Mouse (Mus musculus) kidney, embryonic 16.5 days (tissue): Measurements from ENCODE around the gene Thra. TPM values are rescaled to one million over a fixed set of nuclear protein-coding genes. Genes with fewer than 3 reads are reported as not detected.

Source experiments
- ATAC-seq: fragments of 200-750 bp; cut with Nextera tagmentation; 2 replicates; pipeline ENCODE4 v1.8.0; 2017; ENCODE audit warnings: moderate TSS enrichment; ENCODE audit not compliant: low FRiP score, low TSS enrichment
- H3K27ac ChIP-seq: fragments of 300-500 bp; sonication (generic); 2 replicates; pipeline ENCODE4 v1.5.1; 2014; ENCODE audit warnings: low read length
- H3K27me3 ChIP-seq: fragments of 300-500 bp; sonication (generic); 2 replicates; pipeline ENCODE4 v1.6.1; 2014; ENCODE audit warnings: low read length, control low read depth, mixed read lengths; ENCODE audit not compliant: insufficient read depth
- H3K36me3 ChIP-seq: fragments of 300-500 bp; sonication (generic); 2 replicates; pipeline ENCODE4 v1.6.1; 2014; ENCODE audit warnings: low read length, control low read depth, mixed read lengths; ENCODE audit not compliant: insufficient read depth
- H3K4me1 ChIP-seq: fragments of 300-500 bp; sonication (generic); 2 replicates; pipeline ENCODE4 v1.6.1; 2014; ENCODE audit warnings: low read length, control low read depth, mixed read lengths; ENCODE audit not compliant: insufficient read depth
- H3K4me2 ChIP-seq: fragments of 300-500 bp; sonication (generic); replicated peaks from 2 replicates; pipeline ENCODE4 v1.6.1; 2014; ENCODE audit warnings: low read depth, low read length
- H3K4me3 ChIP-seq: fragments of 300-500 bp; sonication (generic); 2 replicates; pipeline ENCODE4 v1.5.1; 2014; ENCODE audit warnings: mild to moderate bottlenecking, low read length
- H3K9ac ChIP-seq: fragments of 300-500 bp; sonication (generic); replicated peaks from 2 replicates; pipeline ENCODE4 v1.6.1; 2014; ENCODE audit warnings: low read length
- H3K9me3 ChIP-seq: fragments of 300-500 bp; sonication (generic); 2 replicates; pipeline ENCODE4 v1.6.1; 2016; ENCODE audit warnings: low read length, control low read depth
- WGBS: fragments of 180-500 bp; shearing (Covaris S2); extraction: QIAGEN DNeasy Blood & Tissue Kit; methylation state at CpG from one replicate; pipeline ENCODE4 v1.1.7; 2014; 5-methylcytosine and 5-hydroxymethylcytosine counted together
- polyA plus RNA-seq: library from polyadenylated mRNA; unstranded; fragments of >200 nt; fragmentation: Nextera tagmentation; extraction: Ambion mirVana; gene quantifications from 2 replicates; pipeline ENCODE4 v1.2.1, GENCODE M21; 2015

Thra gene
- polyA plus RNA-seq, 1 experiment from 2014 or later = 24.4 TPM

GRCm38 (mm10) chr11:98701213-98701670, 39.2 kb upstream of the Thra start, which contains the start of gene Csf3:
Csf3 (plus strand) TSS chr11:98701263.
- Histone ChIP-seq H3K4me1 (peaks cover 59% of the 10 kb centered on the region), H3K36me3 (peaks cover 13% of the 10 kb centered on the region; the same call in 1 of the 2 replicates), H3K4me2 (no peak within 1 kb of the TSS), H3K27ac (no peak within 1 kb of the TSS; the same call in 1 of the 2 replicates), H3K4me3 (no peak within 1 kb of the TSS), H3K9ac (0 out of 2 replicates have a peak within 1 kb of the TSS, but pooled peaks have one; percentile 2), H3K27me3 (no peaks in the 10 kb centered on the region), H3K9me3 (no peaks in the 10 kb centered on the region)
- 36% methylated on average over 10 of the region's 10 CpGs for WGBS
- ATAC-seq = no peak

DNA sequence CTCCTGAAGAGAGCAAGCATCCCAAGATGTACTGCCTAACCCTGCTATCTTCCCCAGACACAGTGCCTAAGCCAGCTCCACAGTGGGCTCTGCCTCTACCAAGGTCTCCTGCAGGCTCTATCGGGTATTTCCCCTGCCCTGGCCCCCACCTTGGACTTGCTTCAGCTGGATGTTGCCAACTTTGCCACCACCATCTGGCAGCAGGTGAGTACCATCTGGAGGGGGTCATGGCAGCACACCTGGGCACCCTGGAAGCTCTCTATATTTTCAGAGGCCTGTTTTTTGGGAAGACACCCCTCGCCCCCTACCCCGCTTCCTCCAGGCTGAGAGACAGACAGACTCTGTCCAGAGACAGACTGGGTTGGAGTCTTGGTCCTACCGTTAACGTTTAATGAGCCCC, 38.1 kb upstream of the Thra start:
- ATAC-seq = no peak
- H3K27me3 ChIP-seq = no peaks in the 10 kb centered on the region
- no peak overlapping the region for H3K4me2 ChIP-seq
- peaks cover 70% of the 10 kb centered on the region for H3K4me1 ChIP-seq
- H3K36me3 ChIP-seq = peaks cover 14% of the 10 kb centered on the region; the same call in 1 of the 2 replicates
- no peak overlapping the region for H3K9ac ChIP-seq
- 64% methylated on average over 5 of the region's 5 CpGs for WGBS
- H3K27ac ChIP-seq = no peak overlapping the region; the same call in 1 of the 2 replicates
- no peaks in the 10 kb centered on the region for H3K9me3 ChIP-seq
- no peak overlapping the region for H3K4me3 ChIP-seq

DNA sequence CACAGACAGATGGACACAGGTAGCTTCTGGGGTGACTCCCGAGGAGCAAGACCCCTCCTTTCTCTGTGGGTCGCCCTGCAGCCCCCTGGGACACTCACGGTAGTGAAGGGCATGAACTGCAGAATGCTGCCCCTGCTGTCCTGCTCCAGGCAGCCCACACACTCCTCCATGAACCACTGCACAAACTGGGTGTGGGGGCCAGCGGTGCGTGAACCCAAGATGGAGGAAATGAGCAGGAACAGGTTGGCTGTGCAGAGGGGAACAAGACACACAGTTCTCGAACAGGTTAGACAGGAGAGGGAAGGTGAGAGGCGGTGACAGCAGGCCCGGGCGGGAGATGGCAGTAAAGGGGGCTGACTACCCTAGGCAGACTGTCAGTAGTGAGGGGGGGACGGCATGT, 35.4 kb upstream of the Thra start:
- peak overlapping the region; percentile 28 for H3K4me2 ChIP-seq
- H3K27me3 ChIP-seq = no peaks in the 10 kb centered on the region
- H3K36me3 ChIP-seq = peaks cover 20% of the 10 kb centered on the region; the same call in 1 of the 2 replicates
- H3K9ac ChIP-seq = peak overlapping the region; percentile 34; the same call in 1 of the 2 replicates
- H3K9me3 ChIP-seq = no peaks in the 10 kb centered on the region
- ATAC-seq = peak; percentile 29
- peak overlapping the region; percentile 88 for H3K27ac ChIP-seq
- 50% methylated on average over 10 of the region's 10 CpGs for WGBS
- peaks cover 96% of the 10 kb centered on the region for H3K4me1 ChIP-seq
- no peak overlapping the region for H3K4me3 ChIP-seq

DNA sequence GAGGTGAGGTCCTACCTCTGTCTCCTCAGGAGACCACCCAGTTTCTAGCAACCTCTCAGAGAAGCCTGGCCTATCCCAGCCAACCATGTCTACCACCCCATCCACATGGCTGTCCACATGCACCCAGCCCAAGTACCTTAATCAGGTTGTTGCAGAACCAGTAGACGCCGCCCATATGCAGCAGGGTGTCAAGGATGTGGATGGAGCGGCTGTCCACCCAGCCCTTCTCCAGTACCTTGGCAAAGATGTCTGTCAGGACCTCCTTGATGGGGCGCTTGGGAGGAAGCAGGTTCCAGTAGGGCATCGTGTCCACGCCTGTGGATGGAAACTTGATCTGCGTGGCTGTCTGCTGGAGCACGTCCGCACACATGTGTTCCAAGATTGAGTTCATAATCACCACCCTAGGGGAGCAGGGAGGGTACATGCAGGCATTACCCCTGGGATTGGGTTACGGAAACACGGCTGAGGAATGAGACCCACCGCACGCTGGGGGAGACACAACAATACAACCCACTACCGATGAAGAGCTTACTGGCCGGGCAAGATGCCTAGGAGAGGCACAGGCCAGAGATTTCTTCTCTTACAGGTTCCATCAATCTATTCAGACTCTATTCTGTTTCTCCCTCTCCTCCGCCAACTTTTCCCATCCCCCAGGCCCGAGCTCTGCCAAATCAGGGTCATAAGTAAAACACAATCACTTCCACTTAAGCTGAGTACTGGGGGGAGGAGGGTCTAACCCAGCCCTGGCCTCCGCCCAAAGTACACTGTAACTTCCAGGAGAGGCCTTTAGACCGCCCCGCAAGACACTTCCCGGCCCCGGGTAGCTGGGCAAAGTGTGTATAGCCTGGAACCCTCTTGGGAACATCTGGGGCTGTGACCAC, 32.8 kb upstream of the Thra start:
- WGBS = 48% methylated on average over 22 of the region's 22 CpGs
- Histone ChIP-seq H3K27ac (peak overlapping the region; percentile 94), H3K36me3 (peaks cover 26% of the 10 kb centered on the region; the same call in 1 of the 2 replicates), H3K4me2 (peak overlapping the region; percentile 17; the same call in 1 of the 2 replicates), H3K9me3 (no peaks in the 10 kb centered on the region), H3K27me3 (no peaks in the 10 kb centered on the region), H3K4me1 (peaks cover 81% of the 10 kb centered on the region), H3K9ac (peak overlapping the region; percentile 48; the same call in 1 of the 2 replicates), H3K4me3 (no peak overlapping the region)
- peak; percentile 29; the same call in 1 of the 2 replicates for ATAC-seq

- no peak for ATAC-seq
Observed at GRCm38 (mm10) chr11:98708282-98708956, 32.0 kb upstream of the Thra start.

DNA sequence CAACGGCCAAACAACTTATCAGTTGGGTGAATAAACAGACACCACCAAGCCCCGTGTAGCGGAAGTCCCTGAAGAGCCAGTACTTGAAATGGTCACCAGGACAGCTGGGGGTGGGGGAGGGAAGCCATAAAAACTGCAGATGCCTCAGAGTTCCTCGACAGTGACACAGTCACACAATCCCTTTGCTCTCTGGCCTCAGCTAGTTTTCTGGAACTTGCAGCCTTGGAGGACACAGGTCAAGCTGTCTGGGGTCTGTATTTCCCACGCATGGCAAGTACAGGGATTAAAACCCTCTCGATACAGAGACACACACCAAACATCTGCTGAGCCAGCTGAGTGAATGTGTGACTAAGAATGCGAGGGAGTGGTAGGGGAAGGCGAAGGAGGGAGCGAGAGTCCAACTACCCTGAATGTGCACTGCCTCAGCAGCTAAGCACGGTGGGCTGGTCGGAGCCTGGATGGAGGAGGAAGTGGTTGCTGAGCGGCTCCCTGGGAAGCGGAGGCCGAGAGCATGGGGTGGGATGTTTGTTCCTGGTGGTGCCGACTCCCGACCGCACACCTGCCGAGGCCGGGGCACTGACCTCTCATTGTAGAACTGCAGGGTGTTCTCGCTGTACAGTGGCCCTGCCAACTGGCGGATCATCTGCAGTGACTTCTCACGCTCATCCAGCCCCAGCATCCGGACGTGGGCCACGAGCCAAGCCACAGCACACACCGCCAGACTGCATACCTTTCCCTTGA, 31.3 kb upstream of the Thra start:
- Histone ChIP-seq H3K4me2 (peak overlapping the region; percentile 19), H3K27ac (peak overlapping the region; percentile 94), H3K9ac (peak overlapping the region; percentile 1; the same call in 1 of the 2 replicates), H3K27me3 (no peaks in the 10 kb centered on the region), H3K4me1 (peaks cover 69% of the 10 kb centered on the region), H3K4me3 (no peak overlapping the region), H3K9me3 (no peaks in the 10 kb centered on the region), H3K36me3 (peaks cover 40% of the 10 kb centered on the region)
- WGBS = 21% methylated on average over 26 of the region's 26 CpGs
- ATAC-seq = peak; percentile 63

More at GRCm38 (mm10) chr11:98708282-98708956, 32.0 kb upstream of the Thra start:
- Histone ChIP-seq H3K27me3 (no peaks in the 10 kb centered on the region), H3K4me2 (peak overlapping the region; percentile 17; the same call in 1 of the 2 replicates), H3K4me1 (peaks cover 73% of the 10 kb centered on the region), H3K36me3 (peaks cover 33% of the 10 kb centered on the region), H3K4me3 (no peak overlapping the region), H3K27ac (peak overlapping the region; percentile 94), H3K9ac (peak overlapping the region; percentile 48; the same call in 1 of the 2 replicates), H3K9me3 (no peaks in the 10 kb centered on the region)
- 61% methylated on average over 19 of the region's 19 CpGs for WGBS

DNA sequence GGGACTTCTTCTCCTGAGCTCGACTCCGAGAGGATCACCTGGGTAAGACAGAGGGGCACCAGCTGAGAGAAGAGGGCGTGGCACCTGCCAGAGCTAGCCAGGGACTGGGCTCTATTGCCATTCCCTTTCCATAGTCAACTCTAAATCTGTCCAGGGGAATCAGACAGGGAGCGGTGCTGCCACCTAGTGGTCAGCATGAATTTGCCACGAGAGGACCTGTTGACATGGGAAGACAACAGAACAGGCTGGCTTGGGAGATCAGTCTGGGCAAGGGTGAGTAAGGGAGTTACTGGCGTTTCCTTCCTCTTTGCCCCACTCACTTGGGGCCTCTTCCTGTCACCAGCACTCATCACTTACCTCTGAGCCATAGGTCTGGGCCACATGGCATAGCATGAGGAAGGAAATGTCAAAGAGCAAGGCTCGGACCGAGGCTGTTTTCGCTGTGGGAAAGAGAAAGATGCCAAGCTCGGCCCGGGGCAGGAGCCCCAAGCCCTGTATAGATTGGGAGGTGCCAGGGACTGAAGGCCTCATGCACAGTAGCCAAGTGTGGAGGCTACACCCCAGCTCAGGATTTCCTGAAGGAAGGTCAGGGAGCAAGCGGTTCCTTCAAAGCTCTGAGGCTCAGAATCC, 29.9 kb upstream of the Thra start:
- Histone ChIP-seq H3K4me1 (peaks cover 56% of the 10 kb centered on the region), H3K9ac (peak overlapping the region; percentile 23; the same call in 1 of the 2 replicates), H3K4me2 (0 out of 2 replicates have a peak overlapping the region, but pooled peaks have one; percentile 19)

DNA sequence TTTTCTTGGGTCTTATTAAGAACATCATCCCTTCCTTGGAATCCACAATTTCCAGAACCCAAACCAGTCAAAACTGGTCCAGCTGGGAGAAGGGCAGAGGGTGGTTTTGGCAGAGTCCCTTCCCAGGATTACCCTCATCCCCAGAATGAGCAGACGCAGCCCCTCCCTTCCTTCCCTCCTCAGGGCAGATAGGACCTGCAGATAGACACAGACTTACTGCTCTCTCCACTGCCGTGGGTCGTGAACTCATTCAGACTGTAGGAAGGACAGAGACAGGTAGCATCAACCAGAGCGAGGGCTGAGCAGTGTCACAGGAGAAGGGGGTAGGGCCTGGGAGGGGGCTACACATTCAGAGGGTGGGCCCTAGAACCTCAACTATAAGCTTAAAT, 29.4 kb upstream of the Thra start:
- H3K9me3 ChIP-seq = no peaks in the 10 kb centered on the region
- peaks cover 48% of the 10 kb centered on the region for H3K36me3 ChIP-seq
- no peak overlapping the region for H3K4me3 ChIP-seq
- no peak overlapping the region for H3K9ac ChIP-seq
- 68% methylated on average over 4 of the region's 4 CpGs for WGBS
- H3K27me3 ChIP-seq = no peaks in the 10 kb centered on the region
- no peak for ATAC-seq
- no peak overlapping the region for H3K4me2 ChIP-seq
- H3K27ac ChIP-seq = no peak overlapping the region; the same call in 1 of the 2 replicates
- peaks cover 50% of the 10 kb centered on the region for H3K4me1 ChIP-seq

More for the DNA sequence above, 29.9 kb upstream of the Thra start:
- 49% methylated on average over 12 of the region's 12 CpGs for WGBS
- Histone ChIP-seq H3K4me3 (no peak overlapping the region), H3K36me3 (peaks cover 48% of the 10 kb centered on the region), H3K27me3 (no peaks in the 10 kb centered on the region), H3K9me3 (no peaks in the 10 kb centered on the region), H3K27ac (peak overlapping the region; percentile 94)
- peak; percentile 16; the same call in 1 of the 2 replicates for ATAC-seq
